Mouse (Mus musculus) liver, postnatal 0 days (tissue): ENCODE results near the gene Pptc7. TPM values are rescaled to one million over a fixed set of nuclear protein-coding genes. Genes with fewer than 3 reads are reported as not detected.
A peak's percentile ranks its signal among the peaks of the same experiment; 100 is the strongest.
"Not testable (repeated sequence)": the region's sequence is repeated elsewhere in the genome, so short reads cannot be mapped to it uniquely, and the experiment has no call there.

Experiments
- ATAC-seq: fragments of 200-750 bp; cut with Nextera tagmentation; 2 replicates; pipeline ENCODE4 v1.8.0; 2017; ENCODE audit warnings: mild to moderate bottlenecking, moderate library complexity
- DNase-seq: peaks from one replicate; pipeline ENCODE4 v3.0.0-alpha.2; 2016
- H3K27ac ChIP-seq: fragments of 300-500 bp; sonication (generic); 2 replicates; pipeline ENCODE4 v1.5.1; 2014; ENCODE audit warnings: antibody characterized with exemption, moderate library complexity, mild to moderate bottlenecking, low read depth
- H3K27me3 ChIP-seq: fragments of 300-500 bp; sonication (generic); 2 replicates; pipeline ENCODE4 v1.6.1; 2014; ENCODE audit warnings: low read length, control low read depth, mixed read lengths; ENCODE audit not compliant: insufficient read depth
- H3K36me3 ChIP-seq: fragments of 300-500 bp; sonication (generic); replicated peaks from 2 replicates; pipeline ENCODE4 v1.6.1; 2014; ENCODE audit warnings: mild to moderate bottlenecking, control low read depth, low read length, moderate library complexity, mixed read lengths; ENCODE audit not compliant: insufficient read depth
- H3K4me1 ChIP-seq: fragments of 300-500 bp; sonication (generic); 2 replicates; pipeline ENCODE4 v1.6.1; 2014; ENCODE audit warnings: antibody characterized with exemption, mild to moderate bottlenecking, control low read depth; ENCODE audit not compliant: insufficient read depth
- H3K4me2 ChIP-seq: fragments of 300-500 bp; sonication (generic); 2 replicates; pipeline ENCODE4 v1.6.1; 2014; ENCODE audit warnings: low read depth, mild to moderate bottlenecking, low read length, moderate library complexity, mixed read lengths
- H3K4me3 ChIP-seq: fragments of 300-500 bp; sonication (generic); 2 replicates; pipeline ENCODE4 v1.5.1; 2014; ENCODE audit warnings: low read depth, low read length
- H3K9ac ChIP-seq: fragments of 300-500 bp; sonication (generic); replicated peaks from 2 replicates; pipeline ENCODE4 v1.6.1; 2014; ENCODE audit warnings: mild to moderate bottlenecking, moderate library complexity
- H3K9me3 ChIP-seq: fragments of 300-500 bp; sonication (generic); 2 replicates; pipeline ENCODE4 v1.6.1; 2016; ENCODE audit warnings: mild to moderate bottlenecking, control low read depth, low read length, mixed read lengths
- CTCF ChIP-seq: sonication (generic); IDR thresholded peaks from 2 replicates; pipeline ENCODE4 v1.5.1; 2016; ENCODE audit warnings: antibody characterized with exemption, low read depth
- EP300 ChIP-seq: IDR thresholded peaks from 2 replicates; pipeline ENCODE4 v1.6.1; 2016; ENCODE audit warnings: antibody characterized with exemption, low read depth, mild to moderate bottlenecking
- WGBS: fragments of 180-500 bp; shearing (Covaris S2); extraction: QIAGEN DNeasy Blood & Tissue Kit; methylation state at CpG from one replicate; pipeline ENCODE4 v1.1.7; 2014; ENCODE audit not compliant: insufficient replicate concordance; 5-methylcytosine and 5-hydroxymethylcytosine counted together
- polyA plus RNA-seq: library from polyadenylated mRNA; unstranded; fragments of >200 nt; fragmentation: Nextera tagmentation; extraction: Ambion mirVana; gene quantifications from 2 replicates; pipeline ENCODE4 v1.2.1, GENCODE M21; 2015

Gene Pptc7
- polyA plus RNA-seq, 1 experiment from 2014 or later, result 4.4 TPM

DNA sequence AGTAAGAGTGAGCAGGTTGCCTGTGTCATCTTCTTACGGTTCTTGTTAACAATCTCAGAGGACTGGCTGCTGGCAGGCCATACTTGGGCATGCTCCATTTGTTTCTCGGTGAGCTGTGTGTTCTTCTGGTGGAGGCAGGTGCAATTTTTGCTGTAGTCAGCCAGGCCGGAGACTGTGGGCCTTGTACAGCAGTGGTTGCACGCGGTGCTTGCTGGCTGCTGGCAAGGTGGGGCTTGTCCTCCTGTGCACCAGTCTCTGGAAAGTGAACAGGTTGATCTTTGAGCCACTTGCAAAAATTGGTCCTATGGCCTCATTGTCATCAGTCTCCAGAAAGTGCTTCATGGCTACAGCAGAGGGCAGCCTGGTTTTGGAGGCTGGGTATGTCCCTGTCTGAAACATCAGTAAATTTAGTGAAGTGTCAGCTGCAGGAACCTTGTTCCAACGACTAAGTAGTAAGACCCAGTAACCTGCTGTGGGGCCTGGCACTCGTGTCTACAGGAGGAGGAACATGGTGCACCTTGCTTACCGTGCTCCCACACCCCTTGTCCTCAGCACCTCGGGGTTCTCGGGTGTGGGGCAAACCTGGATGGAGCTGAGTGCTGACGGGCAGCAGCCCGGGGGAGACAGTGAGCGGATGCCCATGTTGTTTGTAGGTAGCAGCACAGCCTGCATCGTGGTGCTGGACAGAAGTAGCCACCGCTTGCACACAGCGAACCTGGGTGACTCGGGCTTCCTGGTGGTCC lies 28.9 kb downstream of the Pptc7 start:
- no peak overlapping the region for H3K9ac ChIP-seq
- TF ChIP-seq CTCF (no peak), EP300 (no peak)
- H3K4me2 ChIP-seq, result no peak overlapping the region
- no peak overlapping the region for H3K27ac ChIP-seq
- 84% methylated on average over 17 of the region's 17 CpGs for WGBS
- no peaks in the 10 kb centered on the region for H3K9me3 ChIP-seq
- DNase-seq, result no peak
- peaks cover 19% of the 10 kb centered on the region for H3K4me1 ChIP-seq
- no peak for ATAC-seq
- peaks cover 53% of the 10 kb centered on the region for H3K36me3 ChIP-seq
- H3K27me3 ChIP-seq, result no peaks in the 10 kb centered on the region
- no peak overlapping the region for H3K4me3 ChIP-seq

DNA sequence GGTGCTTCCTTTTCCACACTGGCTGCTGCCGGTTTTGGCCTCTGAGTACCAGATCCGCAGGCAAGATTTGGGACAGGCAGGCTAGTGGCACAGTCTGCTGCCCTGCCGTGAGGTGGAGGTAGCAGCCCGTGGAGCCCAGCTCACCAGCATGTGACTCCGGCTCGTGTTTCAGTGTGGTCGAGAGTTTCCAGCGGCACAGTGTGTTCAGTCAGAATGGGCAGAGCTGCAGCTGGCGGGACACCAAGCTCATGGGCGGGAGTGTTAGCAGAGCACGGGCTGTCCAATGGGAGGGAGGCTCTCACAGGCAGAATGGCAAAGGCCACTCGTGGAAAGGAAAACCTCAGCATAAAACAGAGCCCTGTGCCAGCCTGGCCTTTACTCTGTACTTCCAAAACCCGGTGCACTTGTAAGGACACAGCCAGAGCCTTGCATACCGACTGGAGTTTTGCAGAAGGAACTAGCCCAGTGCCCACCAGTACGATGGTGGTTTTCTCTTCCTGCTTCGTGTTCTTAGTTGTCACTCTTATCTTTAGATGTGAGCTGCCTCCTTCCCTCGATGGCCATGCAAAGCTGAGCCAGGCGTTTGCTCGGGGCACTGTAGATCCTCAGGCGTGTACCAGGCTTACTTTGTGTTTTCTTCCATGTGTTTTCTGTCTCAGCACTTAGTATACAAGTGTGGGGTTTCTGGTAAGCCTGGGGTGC lies 31.0 kb downstream of the Pptc7 start:
- Histone ChIP-seq H3K36me3 (peaks cover 43% of the 10 kb centered on the region), H3K9me3 (no peaks in the 10 kb centered on the region), H3K4me3 (no peak overlapping the region), H3K9ac (peak overlapping the region; percentile 17; the same call in 1 of the 2 replicates), H3K27me3 (no peaks in the 10 kb centered on the region), H3K27ac (peak overlapping the region; percentile 80), H3K4me1 (peaks cover 19% of the 10 kb centered on the region), H3K4me2 (peak overlapping the region; percentile 52)
- 26% methylated on average over 20 of the region's 20 CpGs for WGBS
- TF ChIP-seq CTCF (peak; percentile 34), EP300 (no peak)
- DNase-seq, result peak; percentile 78
- peak; percentile 92 for ATAC-seq

DNA sequence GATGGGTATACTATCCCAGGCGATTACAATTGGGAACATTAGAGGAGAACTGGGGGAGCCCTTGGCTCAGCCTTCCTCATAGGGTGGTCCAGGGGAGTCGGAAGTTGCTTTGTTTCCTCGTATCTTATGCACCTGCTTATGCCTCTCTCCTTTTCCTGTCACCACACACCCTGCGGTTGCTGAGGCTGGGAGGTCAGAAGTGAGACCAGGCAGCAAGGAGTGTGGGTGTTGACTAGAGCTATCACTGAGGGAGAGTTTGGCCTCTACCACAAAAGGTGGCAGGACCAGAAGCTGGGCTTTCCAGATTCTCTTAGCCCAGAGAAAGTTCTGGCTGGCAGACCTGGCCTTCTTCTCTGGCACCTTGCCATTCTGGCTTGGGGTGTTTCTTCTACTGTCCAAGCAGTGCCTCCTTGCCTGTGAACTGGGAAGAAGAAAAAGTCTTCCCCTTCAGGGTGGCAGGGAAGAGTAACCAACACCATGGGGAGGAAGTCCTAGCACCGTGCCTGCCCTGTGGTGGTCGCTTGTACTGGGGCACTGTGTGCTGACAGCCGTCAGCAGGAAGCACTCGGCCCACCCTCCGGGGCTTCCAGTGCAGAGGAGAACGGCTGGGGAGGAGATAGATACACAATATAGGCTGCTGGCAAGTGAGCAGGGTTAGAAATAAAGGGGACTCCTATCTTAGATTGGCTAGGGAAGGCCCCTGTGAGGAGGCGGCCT lies 33.3 kb downstream of the Pptc7 start:
- DNase-seq, result no peak
- Histone ChIP-seq H3K27ac (no peak overlapping the region), H3K9ac (no peak overlapping the region), H3K27me3 (no peaks in the 10 kb centered on the region), H3K4me1 (peaks cover 19% of the 10 kb centered on the region), H3K36me3 (peaks cover 53% of the 10 kb centered on the region), H3K4me2 (no peak overlapping the region), H3K4me3 (no peak overlapping the region), H3K9me3 (no peaks in the 10 kb centered on the region)
- TF ChIP-seq EP300, result no peak
- TF ChIP-seq CTCF, result no peak
- ATAC-seq, result no peak
- 51% methylated on average over 11 of the region's 11 CpGs for WGBS

DNA sequence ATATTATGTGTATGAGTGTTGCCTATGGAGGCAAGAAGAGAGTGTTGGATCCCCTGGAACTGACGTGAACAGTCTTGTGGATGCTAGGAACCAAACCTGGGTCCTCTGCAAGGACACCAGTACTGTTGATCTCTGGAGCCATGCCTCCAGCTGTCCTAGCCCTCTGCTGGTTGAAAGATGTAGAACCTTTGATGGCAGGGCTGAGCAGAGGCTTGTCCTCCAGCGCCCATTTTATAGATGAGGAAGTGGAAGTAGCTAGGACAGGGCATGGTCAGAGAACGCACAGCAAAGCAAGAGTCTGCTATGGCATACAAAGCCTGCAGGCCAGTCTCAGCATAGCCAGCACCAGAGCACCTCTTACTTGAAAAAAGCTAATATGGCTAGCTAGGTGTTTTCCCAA lies 33.9 kb downstream of the Pptc7 start:
- DNase-seq, result peak; percentile 50
- ATAC-seq, result peak; percentile 27
- Histone ChIP-seq H3K27me3 (no peaks in the 10 kb centered on the region), H3K4me1 (peaks cover 19% of the 10 kb centered on the region), H3K27ac (no peak overlapping the region), H3K9me3 (no peaks in the 10 kb centered on the region), H3K4me3 (no peak overlapping the region), H3K4me2 (no peak overlapping the region), H3K36me3 (peaks cover 51% of the 10 kb centered on the region), H3K9ac (no peak overlapping the region)
- 45% methylated on average over 3 of the region's 3 CpGs for WGBS
- TF ChIP-seq EP300, result no peak
- peak; percentile 76 for TF ChIP-seq CTCF

DNA sequence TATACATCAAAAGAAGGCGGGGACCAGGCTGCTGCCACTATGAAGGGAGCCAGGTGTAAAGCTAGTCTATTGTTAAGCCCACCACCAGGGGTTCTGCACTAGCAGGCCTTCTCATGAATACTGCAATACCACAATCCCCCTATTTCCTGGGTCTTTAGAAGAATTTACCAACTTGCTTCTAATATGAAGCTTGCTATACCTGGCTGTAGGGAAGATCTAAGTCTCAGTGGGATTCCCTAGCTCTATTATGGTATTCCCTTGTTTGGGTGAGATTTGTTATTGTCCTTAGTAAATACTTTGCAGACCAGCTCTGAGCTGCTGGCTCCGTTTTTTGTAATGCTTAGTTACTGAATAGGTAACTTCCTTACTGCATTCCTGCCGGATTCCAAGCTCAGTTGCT lies 34.8 kb downstream of the Pptc7 start:
- not testable (repeated sequence) for H3K4me3 ChIP-seq, H3K9me3 ChIP-seq, H3K27me3 ChIP-seq, H3K27ac ChIP-seq, H3K4me2 ChIP-seq, ATAC-seq, DNase-seq, H3K9ac ChIP-seq
- Histone ChIP-seq H3K4me1 (peaks cover 19% of the 10 kb centered on the region), H3K36me3 (peaks cover 47% of the 10 kb centered on the region)
- 85% methylated on average over 3 of the region's 3 CpGs for WGBS
